Mouse (Mus musculus) C2C12 (cell line): ENCODE data around the gene Myo6. TPM values are rescaled to one million over a fixed set of nuclear protein-coding genes. Genes with fewer than 3 reads are reported as not detected.

ENCODE experiments used
- H3K27me3 ChIP-seq: one replicate; pipeline ENCODE4 v1.6.1; 2011; ENCODE audit not compliant: control insufficient read depth, insufficient read depth, insufficient read length
- H3K36me3 ChIP-seq: one replicate; pipeline ENCODE4 v1.6.1; 2011; ENCODE audit not compliant: control insufficient read depth, insufficient read depth
- H3K4me3 ChIP-seq: one replicate; pipeline ENCODE4 v1.5.1; 2011; ENCODE audit warnings: mild to moderate bottlenecking, control low read depth; ENCODE audit not compliant: poor library complexity, insufficient read depth, severe bottlenecking
- H3K79me2 ChIP-seq: one replicate; pipeline ENCODE4 v1.6.1; 2011; ENCODE audit not compliant: control insufficient read depth, insufficient read depth
- H3K79me3 ChIP-seq: one replicate; pipeline ENCODE4 v1.6.1; 2011; ENCODE audit warnings: low read depth, control low read depth
- H3ac ChIP-seq: one replicate; pipeline ENCODE3; 2011; ENCODE audit warnings: low read depth; ENCODE audit not compliant: control insufficient read depth, insufficient read length
- CEBPB ChIP-seq: IDR thresholded peaks from one replicate; pipeline ENCODE4 v1.6.1; 2011; ENCODE audit warnings: low read depth, mild to moderate bottlenecking, control low read depth, moderate library complexity
- CTCF ChIP-seq: IDR thresholded peaks from one replicate; pipeline ENCODE4 v1.5.1; 2011; ENCODE audit not compliant: control insufficient read depth, insufficient read depth, insufficient read length
- FOSL1 ChIP-seq: IDR thresholded peaks from one replicate; pipeline ENCODE4 v1.8.0; 2011; ENCODE audit warnings: mild to moderate bottlenecking, low read length; ENCODE audit not compliant: poor library complexity, insufficient read depth, severe bottlenecking
- MAX ChIP-seq: IDR thresholded peaks from one replicate; pipeline ENCODE4 v1.6.1; 2011; ENCODE audit warnings: mild to moderate bottlenecking, control low read depth
- MYOD1 ChIP-seq: IDR thresholded peaks from one replicate; pipeline ENCODE4 v1.6.1; 2011; ENCODE audit warnings: low read depth; ENCODE audit not compliant: control insufficient read depth, insufficient read length
- MYOG ChIP-seq: IDR thresholded peaks from one replicate; pipeline ENCODE4 v1.6.1; 2011; ENCODE audit not compliant: control insufficient read depth, insufficient read length; ENCODE audit errors: extremely low read depth
- USF1 ChIP-seq: IDR thresholded peaks from one replicate; pipeline ENCODE4 v1.6.1; 2011; ENCODE audit warnings: low read depth, mild to moderate bottlenecking, control low read depth, moderate library complexity
- long read RNA-seq, 2 experiments: library from polyadenylated mRNA; unstranded; transcript quantifications; one replicate each; pipeline ENCODE4 v2.0.0; 2019 to 2020
- polyA plus RNA-seq: library from polyadenylated mRNA; unstranded; fragments of >200 nt; fragmentation: generic; extraction: Trizol; gene quantifications from one replicate; pipeline ENCODE4 v1.2.1, GENCODE M21; 2012; ENCODE audit warnings: missing spikeins

The Myo6 gene
- 1.3 TPM for polyA plus RNA-seq
- long read RNA-seq, experiment 1, partial matches to known transcripts, result 1 of 1 reads
- long read RNA-seq, experiment 1, other reads (novel, unspliced or antisense), result 0 of 1 reads
- long read RNA-seq, experiment 2, full-length matches to known transcripts, result 1 of 24 reads
- long read RNA-seq, experiment 2, partial matches to known transcripts, result 16 of 24 reads
- long read RNA-seq, experiment 2, other reads (novel, unspliced or antisense), result 7 of 24 reads

- Histone ChIP-seq H3K4me3 (peak within 1 kb of the TSS; percentile 34), H3K27me3 (no peaks in the 10 kb centered on the region), H3K79me3 (no peaks in the 10 kb centered on the region), H3K79me2 (no peaks in the 10 kb centered on the region), H3K36me3 (no peaks in the 10 kb centered on the region), H3ac (peak within 1 kb of the TSS; percentile 90)
- TF ChIP-seq CTCF (no peak), CEBPB (no peak), MAX (no peak), MYOG (no peak), FOSL1 (no peak), USF1 (no peak), MYOD1 (no peak)
Measured at GRCm38 (mm10) chr9:80164611-80165474, at the start of gene Myo6. Gene Myo6, plus strand, starts transcription at chr9:80165031.

DNA sequence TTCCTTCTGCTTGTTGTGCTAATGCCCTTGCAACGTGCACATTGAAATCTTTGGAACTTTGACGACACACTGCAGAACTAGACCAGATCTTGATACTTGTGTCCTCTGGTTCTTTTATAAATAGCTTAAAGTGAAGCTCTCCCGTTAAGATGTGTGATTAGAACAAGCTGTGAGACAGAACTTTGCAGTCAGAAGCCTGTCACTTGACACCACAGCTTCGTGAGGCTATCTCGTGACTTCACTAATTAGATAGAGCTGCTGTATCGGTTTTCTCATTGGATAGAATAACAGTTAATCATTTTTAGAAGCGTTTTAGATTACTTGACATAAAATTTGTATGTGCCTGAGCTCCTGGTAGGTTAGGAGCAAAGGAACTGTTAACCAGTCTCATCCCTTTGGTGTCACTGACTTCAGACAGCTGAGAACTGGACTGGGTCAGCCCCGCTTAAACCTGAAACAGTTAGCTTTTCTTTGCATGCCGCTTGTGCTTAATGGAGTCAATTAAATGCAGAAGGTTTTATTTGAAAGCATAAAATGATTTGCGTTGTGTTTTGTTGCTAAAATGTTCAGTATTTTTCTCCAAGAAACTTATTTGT lies 18.7 kb upstream of the Myo6 start:
- no peak overlapping the region for H3K4me3 ChIP-seq
- H3K79me3 ChIP-seq, result no peaks in the 10 kb centered on the region
- H3K36me3 ChIP-seq, result peaks cover 39% of the 10 kb centered on the region
- H3K27me3 ChIP-seq, result no peaks in the 10 kb centered on the region
- H3ac ChIP-seq, result no peak overlapping the region
- TF ChIP-seq CTCF (no peak), FOSL1 (no peak), MAX (no peak), CEBPB (no peak), USF1 (no peak), MYOG (no peak), MYOD1 (no peak)
- no peaks in the 10 kb centered on the region for H3K79me2 ChIP-seq

DNA sequence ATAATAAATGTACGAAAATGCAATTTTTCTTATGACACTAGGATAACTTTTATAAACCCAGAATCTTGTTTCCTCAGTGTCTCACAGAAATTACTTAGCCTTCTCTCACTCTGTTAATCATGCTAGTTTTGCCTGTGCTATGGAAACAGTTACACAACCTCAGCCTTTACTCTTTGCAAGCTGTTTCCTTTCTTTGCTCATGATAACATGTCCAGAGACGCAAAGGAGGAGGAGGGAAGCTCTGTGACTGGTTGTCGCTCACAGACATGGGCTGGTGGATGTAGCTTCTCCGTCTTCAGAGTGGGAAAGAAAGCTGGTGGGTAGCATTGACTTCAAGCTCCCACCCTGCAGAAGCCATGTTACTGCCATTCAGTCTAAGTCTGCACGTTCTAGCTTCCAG lies 15.2 kb upstream of the Myo6 start:
- H3K4me3 ChIP-seq, result no peak overlapping the region
- no peaks in the 10 kb centered on the region for H3K27me3 ChIP-seq
- no peak for TF ChIP-seq CTCF
- TF ChIP-seq USF1, result no peak
- TF ChIP-seq MYOD1, result no peak
- no peak for TF ChIP-seq CEBPB
- no peak for TF ChIP-seq MAX
- TF ChIP-seq FOSL1, result no peak
- TF ChIP-seq MYOG, result no peak
- H3K36me3 ChIP-seq, result peaks cover 12% of the 10 kb centered on the region
- H3ac ChIP-seq, result no peak overlapping the region
- H3K79me3 ChIP-seq, result no peaks in the 10 kb centered on the region
- H3K79me2 ChIP-seq, result no peaks in the 10 kb centered on the region

DNA sequence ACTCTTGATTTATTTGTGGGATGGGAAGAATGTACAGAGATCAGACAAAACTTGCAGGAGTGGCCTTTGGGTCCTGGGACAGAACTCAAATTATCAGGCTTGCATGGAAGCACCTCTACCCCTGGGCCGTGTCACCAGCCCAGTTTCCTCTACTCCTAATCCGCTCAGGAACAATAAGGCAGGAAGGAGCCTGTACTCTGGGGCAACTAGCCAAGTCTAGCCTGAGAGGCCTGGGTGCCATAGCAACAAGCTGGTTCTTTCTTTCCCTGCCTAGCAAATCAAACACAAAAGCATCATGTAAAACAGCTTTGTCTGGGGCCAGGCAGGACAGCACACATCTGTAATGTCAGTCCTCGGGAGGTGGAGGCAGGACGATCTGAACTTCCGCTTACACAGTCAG lies 9.6 kb upstream of the Myo6 start:
- Histone ChIP-seq H3K79me2 (no peaks in the 10 kb centered on the region), H3K36me3 (no peaks in the 10 kb centered on the region), H3ac (no peak overlapping the region), H3K27me3 (no peaks in the 10 kb centered on the region), H3K4me3 (no peak overlapping the region), H3K79me3 (no peaks in the 10 kb centered on the region)
- TF ChIP-seq USF1 (no peak), CEBPB (no peak)

DNA sequence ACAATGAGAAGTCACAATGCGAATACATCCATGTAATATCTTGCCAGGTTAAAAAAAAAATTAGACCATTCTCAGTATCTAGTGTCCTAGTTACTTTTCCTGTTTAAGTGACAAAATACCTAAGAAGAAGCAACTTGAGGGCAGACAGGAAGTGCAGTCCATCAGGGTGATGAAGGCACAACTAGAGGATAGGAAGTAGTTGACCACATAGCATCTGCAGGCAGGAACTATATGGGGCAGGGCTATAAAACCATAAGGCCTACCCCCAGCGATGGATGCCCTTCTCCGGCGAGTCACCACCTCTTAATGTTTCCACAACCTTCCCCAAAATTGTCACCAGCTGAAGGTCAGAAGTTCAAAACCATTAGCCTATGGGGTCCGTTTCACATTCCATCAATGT lies 8.1 kb upstream of the Myo6 start:
- H3K27me3 ChIP-seq, result no peaks in the 10 kb centered on the region
- no peaks in the 10 kb centered on the region for H3K36me3 ChIP-seq
- no peak overlapping the region for H3ac ChIP-seq
- TF ChIP-seq MYOD1 (no peak), MYOG (no peak), USF1 (no peak), CTCF (no peak), FOSL1 (no peak), CEBPB (no peak), MAX (no peak)
- H3K79me2 ChIP-seq, result no peaks in the 10 kb centered on the region
- H3K79me3 ChIP-seq, result no peaks in the 10 kb centered on the region
- no peak overlapping the region for H3K4me3 ChIP-seq

GRCm38 (mm10) chr9:80157840-80158465 lies 6.9 kb upstream of the Myo6 start:
- H3ac ChIP-seq, result no peak overlapping the region
- no peaks in the 10 kb centered on the region for H3K79me2 ChIP-seq
- no peaks in the 10 kb centered on the region for H3K79me3 ChIP-seq
- H3K36me3 ChIP-seq, result no peaks in the 10 kb centered on the region
- TF ChIP-seq CTCF, result no peak
- H3K4me3 ChIP-seq, result no peak overlapping the region
- H3K27me3 ChIP-seq, result no peaks in the 10 kb centered on the region
